Mouse (Mus musculus) adrenal gland, postnatal 36 days (tissue): ENCODE measurements at regions not wholly inside any gene's neighbourhood (a gene's known extent, or its start where the extent isn't known, plus 50 kb on each side); places are given as distances from the start of the nearest gene placed in this dataset.
"Not testable (repeated sequence)": the region's sequence is repeated elsewhere in the genome, so short reads cannot be mapped to it uniquely, and the experiment has no call there.

ENCODE experiments used
- DNase-seq, 2 experiments: peaks; one replicate each; pipeline ENCODE4 v3.0.0; 2021; ENCODE audit warnings: mixed read lengths in 1 of 2

DNA sequence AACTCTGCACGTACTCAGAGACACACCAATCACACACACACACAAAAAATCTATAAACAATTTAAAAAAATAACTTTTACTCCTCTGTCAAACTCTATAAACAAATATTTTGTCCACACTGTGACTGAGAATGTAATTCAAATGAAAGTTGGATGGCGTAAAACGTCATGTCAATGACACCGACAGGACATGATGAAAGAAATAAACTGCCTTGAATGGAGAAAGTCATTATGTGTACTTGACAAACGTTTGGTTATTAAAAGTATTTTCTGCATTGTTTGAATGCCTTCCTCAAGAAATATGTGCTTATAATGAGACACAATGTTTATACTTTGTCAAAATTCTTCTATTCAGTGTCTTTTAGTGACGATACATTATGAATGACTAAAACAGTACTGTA is 1171.6 kb upstream of the Pcdh20 start:
- no peak for DNase-seq

DNA sequence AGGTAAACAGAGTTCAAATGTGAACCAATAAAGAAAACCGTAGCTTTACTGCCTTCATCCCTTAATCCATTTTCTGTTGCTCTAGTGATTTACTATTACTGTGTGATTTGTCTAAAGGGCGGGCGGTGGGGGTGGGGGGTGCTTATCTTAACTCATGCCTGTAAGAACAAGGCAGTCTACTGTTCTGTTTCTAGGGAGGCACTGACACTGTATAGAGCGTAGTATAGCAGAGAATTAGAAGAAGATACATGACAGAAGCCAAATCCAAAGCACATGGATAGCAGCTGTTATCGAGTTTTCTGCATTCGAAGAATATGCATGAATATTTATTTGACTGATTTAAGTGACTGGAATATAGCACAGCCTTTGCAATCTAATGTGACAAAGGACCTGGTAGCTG is 1168.1 kb upstream of the Pcdh20 start:
- DNase-seq = no peak

DNA sequence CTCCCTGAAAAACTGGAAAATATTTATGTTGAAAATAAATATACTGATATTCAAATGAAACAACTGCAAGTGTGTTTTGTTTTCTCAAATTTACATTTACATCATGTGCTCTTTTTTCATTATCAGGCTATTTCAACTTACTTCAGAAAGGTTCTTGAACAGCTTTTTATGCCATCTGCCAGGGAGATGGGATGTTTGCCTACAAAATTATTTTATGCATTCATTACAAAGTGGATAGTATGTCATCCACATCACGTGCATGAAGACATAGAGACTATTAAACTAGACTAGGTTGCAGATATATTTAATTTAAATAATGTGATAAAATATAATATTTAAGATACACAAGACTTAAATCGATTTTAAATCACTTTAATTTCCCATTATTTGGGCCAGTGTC is 1165.5 kb upstream of the Pcdh20 start:
- DNase-seq = no peak

DNA sequence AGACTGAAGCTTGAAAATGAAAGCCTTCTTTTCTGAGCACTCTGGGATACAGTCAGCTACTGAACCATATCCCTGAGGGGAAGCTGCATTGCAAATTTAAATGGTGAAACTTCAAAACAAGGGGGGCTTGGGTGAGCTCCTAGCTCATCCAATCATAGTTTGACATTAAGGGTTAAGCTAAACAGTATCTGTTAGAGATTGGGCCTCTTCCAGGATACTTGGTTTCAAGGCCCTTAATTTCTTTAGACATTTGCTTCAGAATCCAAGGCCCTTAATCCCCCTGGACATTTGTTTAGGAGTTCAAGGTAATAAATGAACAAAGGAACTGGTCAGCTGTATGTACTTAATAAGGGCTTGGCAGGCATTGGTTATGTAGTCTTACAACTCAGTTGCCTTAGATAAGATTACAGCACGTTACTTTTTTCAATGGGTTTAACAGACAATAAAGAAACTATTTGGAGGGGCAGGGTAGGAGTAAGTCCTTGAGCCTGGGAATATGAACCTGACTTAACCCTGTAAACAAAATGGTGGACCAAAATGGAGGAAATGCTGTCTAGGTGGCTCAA is 1163.4 kb upstream of the Pcdh20 start:
- DNase-seq = no peak

DNA sequence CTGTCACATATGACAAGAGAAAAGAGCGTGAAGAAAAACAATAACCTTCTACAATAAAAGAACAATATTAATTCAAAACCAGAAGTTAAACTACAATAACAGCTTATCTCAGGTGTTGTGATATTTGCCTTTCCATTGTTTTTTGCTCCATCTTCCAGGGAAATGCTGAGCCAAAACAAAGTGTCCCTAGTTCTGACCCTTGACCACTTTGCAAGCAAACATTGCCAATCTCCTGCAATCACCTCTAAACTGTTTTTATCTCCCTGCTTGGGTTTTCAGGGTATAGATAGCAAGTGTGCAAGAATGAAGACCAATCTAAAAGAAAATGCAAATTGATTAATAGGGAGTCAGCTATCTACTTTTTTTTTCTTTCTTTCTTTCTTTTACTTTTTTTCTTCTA is 1162.5 kb upstream of the Pcdh20 start:
- no peak for DNase-seq

DNA sequence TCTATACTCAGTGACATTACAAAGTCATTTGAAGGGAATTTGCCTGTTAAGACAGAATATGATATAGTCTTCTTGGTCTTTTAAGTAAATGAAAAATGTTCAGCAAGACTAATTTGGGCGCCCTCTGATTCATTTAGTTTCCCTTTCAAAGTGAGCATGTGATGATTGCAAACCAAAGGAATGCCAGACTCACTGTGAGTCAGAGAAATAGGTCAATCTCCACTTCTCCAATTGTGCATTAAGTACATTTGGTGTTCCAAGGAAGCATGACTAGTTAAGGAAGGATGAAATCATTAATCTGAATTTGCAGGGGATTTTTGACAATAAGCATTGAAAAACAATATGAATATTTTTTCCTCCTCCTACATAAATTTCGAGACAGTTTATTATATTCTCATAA is 1139.5 kb upstream of the Pcdh20 start:
- DNase-seq = peak in 1 of 2 experiments; percentile 3

DNA sequence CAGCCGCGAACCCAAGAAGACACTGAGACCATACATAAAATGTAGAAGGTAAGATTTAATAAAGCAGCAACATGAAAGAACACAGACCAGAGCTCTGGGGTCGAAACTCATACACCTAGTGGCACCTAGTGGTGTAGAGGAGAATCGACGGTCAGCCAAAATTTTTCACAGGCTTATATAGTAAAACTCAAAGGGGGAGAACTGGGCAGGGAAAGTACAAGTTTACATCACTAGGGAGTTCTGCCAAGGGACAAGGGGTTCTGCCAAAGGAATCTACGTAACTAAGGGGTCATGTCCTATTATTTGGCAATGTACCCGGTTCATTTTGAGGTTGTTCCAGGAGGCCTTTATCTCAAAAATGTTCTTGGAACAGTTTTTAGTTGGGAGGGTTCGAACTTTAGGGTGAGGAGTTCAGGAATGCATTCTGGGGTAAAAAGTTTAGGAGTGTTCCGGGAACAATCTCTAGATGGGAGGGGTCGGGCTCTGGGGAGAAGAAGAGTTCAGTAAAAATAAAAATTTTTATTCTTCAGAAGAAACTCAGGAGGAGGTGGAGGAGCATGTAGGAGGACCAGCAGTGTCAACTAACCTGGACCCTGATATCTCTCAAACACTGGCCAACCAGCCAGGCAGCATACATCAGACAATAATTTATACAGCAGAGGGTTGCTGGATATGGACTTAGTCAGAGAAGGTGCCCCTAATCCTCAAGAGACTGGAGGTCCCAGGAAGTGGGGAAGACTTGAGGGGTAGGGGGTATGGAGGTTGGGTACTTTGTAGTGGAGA is 1138.7 kb upstream of the Pcdh20 start:
- not testable (repeated sequence) for DNase-seq

DNA sequence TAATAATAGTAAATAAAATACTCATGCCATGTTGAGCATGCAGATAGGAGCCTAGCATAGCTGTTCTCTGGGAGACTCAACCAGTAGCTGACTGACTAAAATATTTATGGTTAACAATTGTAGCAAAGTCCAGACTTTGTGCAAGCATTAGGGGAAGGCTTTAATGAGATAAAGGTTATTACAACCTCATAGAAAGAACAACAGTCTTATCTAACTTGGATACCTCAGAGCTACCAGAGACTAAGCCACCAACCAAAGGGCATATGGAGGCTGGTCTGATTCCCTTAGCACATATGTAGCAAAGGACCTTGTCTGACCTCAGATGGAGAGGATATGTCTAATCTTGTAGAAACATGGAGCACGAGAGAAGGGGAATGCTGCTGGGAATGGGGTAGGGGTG is 1136.4 kb upstream of the Pcdh20 start:
- DNase-seq = no peak

DNA sequence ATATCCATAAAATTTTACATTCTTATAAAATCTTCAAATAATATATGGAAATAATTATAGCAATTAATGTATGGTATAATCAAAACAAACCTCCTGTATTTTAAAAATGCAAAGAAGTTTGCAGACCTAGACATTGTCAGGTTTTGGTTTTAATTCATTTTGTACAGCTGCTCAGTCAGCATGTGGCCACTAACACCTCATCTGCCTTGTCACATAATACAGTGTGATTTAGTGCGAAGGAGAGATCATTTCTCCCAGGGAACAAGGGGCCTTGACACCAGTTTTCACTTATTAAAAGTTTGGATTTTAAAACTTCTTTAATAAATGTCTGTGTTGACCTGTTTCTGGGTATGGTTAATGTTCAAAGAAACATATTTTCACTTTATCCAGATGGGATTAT is 1126.6 kb upstream of the Pcdh20 start:
- no peak for DNase-seq

DNA sequence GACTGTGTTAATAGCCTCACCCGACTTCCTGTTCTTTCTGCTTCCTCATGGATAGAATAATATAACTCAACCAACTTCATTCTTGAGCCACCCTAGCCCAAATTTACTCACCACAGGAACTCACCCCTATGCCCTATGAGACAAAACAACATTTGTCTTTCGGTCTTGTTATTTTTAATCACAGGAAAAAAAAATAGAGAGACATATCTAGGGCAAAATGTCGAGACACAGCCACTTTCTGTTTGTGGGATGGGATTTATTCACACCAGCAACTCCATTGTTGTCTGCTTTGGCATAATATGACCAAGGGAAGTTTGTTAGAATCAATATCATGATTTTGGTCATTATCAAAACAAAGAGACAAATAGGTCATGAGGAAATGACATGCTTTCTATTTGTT is 1102.4 kb upstream of the Pcdh20 start:
- DNase-seq = no peak

DNA sequence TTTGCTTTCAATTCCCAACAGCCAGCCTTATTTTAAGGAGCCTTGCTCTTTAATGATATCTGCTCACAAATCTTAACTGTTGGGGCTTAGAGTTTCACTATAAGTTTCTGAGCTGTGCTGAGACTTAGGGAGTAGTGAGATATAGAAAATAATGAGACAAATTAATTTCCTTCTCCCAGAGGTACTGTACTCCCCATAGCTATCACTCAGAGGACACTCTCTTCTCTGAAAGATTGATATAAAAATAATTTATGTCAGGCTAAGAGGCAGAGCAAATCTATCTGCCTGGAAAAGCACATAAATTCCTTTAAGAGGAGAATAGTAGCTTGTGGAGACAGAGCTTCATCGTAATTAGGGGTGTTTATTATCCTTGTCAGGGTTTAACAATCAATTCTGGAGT is 1100.5 kb upstream of the Pcdh20 start:
- DNase-seq = no peak

DNA sequence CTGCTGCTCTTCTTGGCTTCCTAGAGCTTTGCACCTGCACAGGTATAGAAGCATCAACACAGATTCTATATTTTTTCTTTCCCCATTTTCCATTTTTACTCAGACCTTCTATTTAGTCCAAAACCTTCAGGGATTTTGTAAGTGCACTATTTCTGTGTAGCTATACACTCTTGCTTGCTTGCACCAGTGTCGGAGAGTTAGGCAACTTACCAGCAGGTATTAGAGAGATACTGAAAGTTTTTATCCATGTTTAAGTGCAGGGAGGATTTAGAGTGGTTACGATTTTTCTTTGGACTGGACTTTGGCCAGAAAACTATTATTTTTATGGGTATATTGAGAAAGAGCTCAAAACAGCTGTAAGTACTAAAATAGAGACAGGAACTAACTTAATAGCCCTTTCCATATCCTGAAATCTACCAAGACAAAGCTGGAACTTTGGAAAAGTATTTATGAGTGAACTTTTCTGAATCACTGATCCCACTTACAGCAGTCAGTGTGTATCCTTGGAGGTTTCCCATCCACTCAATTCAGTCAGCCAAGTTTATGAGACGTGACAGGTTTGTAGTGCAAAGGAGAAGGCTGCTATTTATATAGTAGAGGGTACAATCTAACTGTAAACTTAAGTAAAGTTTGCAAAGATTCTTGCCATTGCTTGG is 1088.8 kb upstream of the Pcdh20 start:
- DNase-seq = no peak

DNA sequence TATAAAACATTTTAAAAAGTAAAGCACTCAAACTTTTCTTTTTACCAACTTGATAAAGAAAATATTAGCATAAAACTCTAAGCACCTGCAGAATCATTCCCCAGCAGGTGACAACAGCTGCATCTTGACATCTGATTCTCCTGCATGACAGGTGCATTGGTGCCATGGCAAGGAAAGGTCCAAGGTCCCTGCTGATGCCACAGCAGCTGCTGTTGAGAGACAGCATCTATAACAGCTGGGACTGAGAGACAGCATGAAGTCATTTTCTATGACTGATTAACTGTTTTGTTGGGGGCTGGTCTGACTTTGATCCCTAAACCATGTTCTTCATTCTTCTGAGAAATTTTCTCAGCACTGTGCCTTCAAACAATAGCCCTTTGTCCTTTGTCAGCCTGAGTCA is 1086.1 kb upstream of the Pcdh20 start:
- DNase-seq = no peak

DNA sequence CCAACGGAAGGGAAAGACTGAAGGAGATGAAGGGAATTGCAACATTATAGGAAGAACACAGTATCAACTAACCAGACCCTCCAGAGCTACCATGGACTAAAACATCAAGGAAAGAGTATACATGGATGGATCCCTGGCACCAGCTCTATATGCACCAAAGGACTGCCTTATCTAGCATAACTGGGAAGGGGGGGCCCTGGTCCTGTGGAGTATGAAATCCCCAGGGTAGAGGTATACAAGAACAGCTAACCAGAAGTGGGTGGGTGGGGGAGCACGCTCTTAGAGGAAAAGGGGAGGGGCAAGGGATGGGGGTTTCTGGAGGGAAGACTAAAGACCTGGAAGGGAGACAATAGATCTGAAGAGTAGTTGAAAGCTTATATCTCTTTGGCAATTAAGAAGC is 1085.0 kb upstream of the Pcdh20 start:
- DNase-seq = no peak

DNA sequence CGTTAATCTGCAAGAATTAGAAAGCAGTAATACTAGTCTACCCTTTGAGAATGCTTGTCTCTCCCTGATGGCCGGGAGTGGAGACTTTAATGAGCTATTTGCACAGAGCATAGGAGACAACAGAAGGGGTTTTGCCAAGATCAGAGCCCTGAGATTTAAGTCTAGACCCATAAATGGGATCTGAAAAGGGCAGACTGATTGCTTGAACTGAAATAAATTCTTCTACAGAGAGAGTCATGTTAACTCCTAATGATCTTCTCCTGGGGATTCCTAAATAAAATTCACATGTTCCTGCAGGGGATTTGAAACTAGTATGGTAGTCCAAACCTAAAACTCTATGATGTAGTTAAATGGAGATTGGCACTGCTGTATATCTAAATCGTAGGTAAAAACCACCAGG is 1082.9 kb upstream of the Pcdh20 start:
- no peak for DNase-seq
